Mouse (Mus musculus): ENCODE results near the gene Mfap1b. TPM values are rescaled to one million over a fixed set of nuclear protein-coding genes. Genes with fewer than 3 reads are reported as not detected.
A peak's percentile ranks its signal among the peaks of the same experiment; 100 is the strongest.

Mfap1b gene
- total and polyA plus RNA-seq, 3 experiments: 15.6 to 29.7 (median 24.3) TPM

GRCm38 (mm10) chr2:121456692-121457642 is 16.9 kb downstream of the Mfap1b start, which contains the start of gene Serinc4 (continued):
- peak; percentile 60; the same call in 1 of the 2 replicates for TF ChIP-seq TBP (conservative IDR thresholded peaks at IDR 0.05; ENCODE audit: low read depth, low read length)
- TF ChIP-seq JUN (IDR thresholded peaks at IDR 0.05; ENCODE audit: insufficient read depth, low read depth, low read length): no peak
- TF ChIP-seq GABPA (IDR thresholded peaks at IDR 0.05; ENCODE audit: insufficient replicate concordance, low read depth, low read length): no peak

- Histone ChIP-seq H3K9me3 (replicated peaks; ENCODE audit: low read length) (no peaks in the 10 kb centered on the region), H3K9ac (ENCODE audit: insufficient read depth, low read depth) (no peak overlapping the region), H3K79me2 (replicated peaks; ENCODE audit: control insufficient read depth, extremely low read depth, insufficient read depth, poor library complexity, severe bottlenecking) (peaks cover 2% of the 10 kb centered on the region; the same call in 1 of the 2 replicates), H3K27ac (ENCODE audit: insufficient read depth, low read depth) (no peak overlapping the region), H3K4me1 (ENCODE audit: control insufficient read depth in 1 of 2, insufficient read depth in 2 of 2) (peaks cover under 1 to 29% of the 10 kb centered on the region in 2 experiments), H3K36me3 (replicated peaks in 1 of 2; ENCODE audit: control insufficient read depth in 1 of 2, insufficient read depth in 1 of 2, low read length in 1 of 2) (peaks cover 12 to 56% of the 10 kb centered on the region in 2 experiments), H3K27me3 (replicated peaks) (no peaks in the 10 kb centered on the region), H3K4me2 (ENCODE audit: insufficient read depth, low read depth, poor library complexity, severe bottlenecking) (no peak overlapping the region), H3K4me3 (replicated peaks in 1 of 3; ENCODE audit: low read depth in 2 of 3, low read length in 2 of 3, poor library complexity in 1 of 3) (no peak overlapping the region)
- no peak for DNase-seq (ENCODE audit: extremely low read depth)
- TF ChIP-seq MAFK (IDR thresholded peaks at IDR 0.05; ENCODE audit: insufficient replicate concordance, low read length) (no peak), RAD21 (IDR thresholded peaks at IDR 0.05; ENCODE audit: low read depth, low read length) (no peak), JUN (IDR thresholded peaks at IDR 0.05; ENCODE audit: insufficient read depth, low read depth, low read length) (no peak), EP300 (IDR thresholded peaks at IDR 0.05; ENCODE audit: low read length) (no peak), ETS1 (conservative IDR thresholded peaks at IDR 0.05; ENCODE audit: low read depth, low read length) (no peak), GABPA (IDR thresholded peaks at IDR 0.05; ENCODE audit: insufficient replicate concordance, low read depth, low read length) (no peak), RCOR1 (conservative IDR thresholded peaks at IDR 0.05; ENCODE audit: low read depth, low read length) (no peak), TCF12 (IDR thresholded peaks at IDR 0.05; ENCODE audit: low read depth, low read length) (no peak), ZKSCAN1 (IDR thresholded peaks at IDR 0.05; ENCODE audit: borderline replicate concordance, low read depth, low read length) (no peak), USF2 (conservative IDR thresholded peaks at IDR 0.05; ENCODE audit: low read depth, low read length) (no peak), IRF4 (IDR thresholded peaks at IDR 0.05; ENCODE audit: low read depth, low read length) (no peak), USF1 (IDR thresholded peaks at IDR 0.05; ENCODE audit: low read depth, low read length) (no peak)
- in situ Hi-C loops (cut with MboI; ENCODE audit: low pct_ligation_motif_present, low pct_unique_long_range_greater_than_20kb, low sequenced_read_pairs) (no loop called here), dilution Hi-C loops (cut with MboI; ENCODE audit: extremely low pct_ligation_motif_present, extremely low pct_unique_long_range_greater_than_20kb, low sequenced_read_pairs) (no loop called here)
Observed at GRCm38 (mm10) chr2:121455534-121455933, 18.3 kb downstream of the Mfap1b start.

GRCm38 (mm10) chr2:121453917-121454316 is 19.9 kb downstream of the Mfap1b start:
- Histone ChIP-seq H3K36me3 (replicated peaks in 1 of 2; ENCODE audit: control insufficient read depth in 1 of 2, insufficient read depth in 1 of 2, low read length in 1 of 2) (peaks cover 9 to 47% of the 10 kb centered on the region in 2 experiments), H3K4me1 (ENCODE audit: control insufficient read depth in 1 of 2, insufficient read depth in 2 of 2) (peaks cover 5 to 36% of the 10 kb centered on the region in 2 experiments), H3K9me3 (replicated peaks; ENCODE audit: low read length) (no peaks in the 10 kb centered on the region), H3K9ac (ENCODE audit: insufficient read depth, low read depth) (no peak overlapping the region), H3K27ac (ENCODE audit: insufficient read depth, low read depth) (no peak overlapping the region), H3K27me3 (replicated peaks) (no peaks in the 10 kb centered on the region), H3K79me2 (replicated peaks; ENCODE audit: control insufficient read depth, extremely low read depth, insufficient read depth, poor library complexity, severe bottlenecking) (peaks cover 10% of the 10 kb centered on the region), H3K4me3 (replicated peaks in 1 of 3; ENCODE audit: low read depth in 2 of 3, low read length in 2 of 3, poor library complexity in 1 of 3) (no peak overlapping the region), H3K4me2 (ENCODE audit: insufficient read depth, low read depth, poor library complexity, severe bottlenecking) (no peak overlapping the region)
- in situ Hi-C loops (cut with MboI; ENCODE audit: low pct_ligation_motif_present, low pct_unique_long_range_greater_than_20kb, low sequenced_read_pairs): no loop called here
- dilution Hi-C loops (cut with MboI; ENCODE audit: extremely low pct_ligation_motif_present, extremely low pct_unique_long_range_greater_than_20kb, low sequenced_read_pairs): no loop called here
- no peak for TF ChIP-seq POLR2AphosphoS2 (IDR thresholded peaks at IDR 0.05; ENCODE audit: low read depth, low read length)
- no peak for TF ChIP-seq RAD21 (IDR thresholded peaks at IDR 0.05; ENCODE audit: low read depth, low read length)
- TF ChIP-seq USF2 (conservative IDR thresholded peaks at IDR 0.05; ENCODE audit: low read depth, low read length): no peak
- no peak for TF ChIP-seq MEF2A (IDR thresholded peaks at IDR 0.05; ENCODE audit: borderline replicate concordance, low read depth, low read length)
- TF ChIP-seq KAT2A (IDR thresholded peaks at IDR 0.05; ENCODE audit: insufficient replicate concordance, low read length): no peak
- no peak for TF ChIP-seq PAX5 (IDR thresholded peaks at IDR 0.05; ENCODE audit: low read length)
- TF ChIP-seq POLR2A (IDR thresholded peaks at IDR 0.05; ENCODE audit: low read depth, low read length): no peak; the same call in 1 of the 2 replicates
- no peak for TF ChIP-seq ETS1 (conservative IDR thresholded peaks at IDR 0.05; ENCODE audit: low read depth, low read length)
- TF ChIP-seq GABPA (IDR thresholded peaks at IDR 0.05; ENCODE audit: insufficient replicate concordance, low read depth, low read length): no peak
- no peak for TF ChIP-seq TCF12 (IDR thresholded peaks at IDR 0.05; ENCODE audit: low read depth, low read length)
- no peak for TF ChIP-seq EP300 (IDR thresholded peaks at IDR 0.05; ENCODE audit: low read length)
- no peak for DNase-seq (ENCODE audit: extremely low read depth)
